Mouse (Mus musculus): ENCODE data around the gene Fam126a.

- no peak for TF ChIP-seq CTCF (IDR thresholded peaks at IDR 0.05; ENCODE audit: extremely low read depth, insufficient read depth, low read length)
- TF ChIP-seq POLR2A (IDR thresholded peaks at IDR 0.05; ENCODE audit: extremely low read depth, insufficient read depth, low read length), result no peak
These were observed 4.5 kb upstream of the Fam126a start for GRCm38 (mm10) chr5:24034970-24035369.

Measured in cortical plate, adult 2 months (tissue).